Mouse (Mus musculus): ENCODE data around the gene Tbc1d24. TPM values are rescaled to one million over a fixed set of nuclear protein-coding genes. Genes with fewer than 3 reads are reported as not detected.

Tbc1d24 gene
- total RNA-seq (2015; ENCODE audit: low replicate concordance) (2.3 TPM in 2 replicates), total RNA-seq (2017; ENCODE audit: low replicate concordance) (0.98 and 1.6 TPM in 2 replicates)

DNA sequence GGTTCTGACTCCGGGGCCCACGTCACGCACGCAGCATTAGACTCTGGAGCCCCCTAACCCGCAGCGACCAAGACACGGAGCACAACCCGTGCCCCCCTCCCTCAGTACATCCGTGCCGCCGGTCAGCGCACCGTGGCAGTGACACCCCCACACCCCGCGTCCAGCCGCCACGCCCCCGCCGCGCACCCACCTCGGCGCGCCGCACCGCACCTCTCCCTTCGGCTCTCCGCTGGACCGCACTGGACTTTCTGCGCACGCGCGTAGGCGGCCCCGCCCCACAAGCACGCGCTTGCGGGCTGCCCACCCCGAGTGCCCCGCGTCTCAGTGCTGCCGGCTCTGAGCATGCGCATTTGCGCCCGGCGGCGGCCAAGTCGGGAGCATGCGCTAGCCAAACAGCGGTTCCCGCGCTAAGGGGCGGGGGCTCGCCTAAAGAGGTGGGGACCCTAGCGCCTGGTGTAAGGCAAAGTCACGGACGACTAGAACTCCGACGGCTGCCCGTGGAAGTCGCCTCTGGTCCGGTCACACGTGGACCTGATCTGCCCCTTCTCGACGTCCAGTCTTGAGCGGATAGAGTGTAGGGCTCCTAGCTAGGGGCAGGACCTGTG lies at the start of gene Tbc1d24:
Tbc1d24 (minus strand) TSS at position 279 of the 605 bp plus-strand sequence.
- ATAC-seq (replicated peaks; ENCODE audit: low FRiP score, poor library complexity, severe bottlenecking) = peak; percentile 48

DNA sequence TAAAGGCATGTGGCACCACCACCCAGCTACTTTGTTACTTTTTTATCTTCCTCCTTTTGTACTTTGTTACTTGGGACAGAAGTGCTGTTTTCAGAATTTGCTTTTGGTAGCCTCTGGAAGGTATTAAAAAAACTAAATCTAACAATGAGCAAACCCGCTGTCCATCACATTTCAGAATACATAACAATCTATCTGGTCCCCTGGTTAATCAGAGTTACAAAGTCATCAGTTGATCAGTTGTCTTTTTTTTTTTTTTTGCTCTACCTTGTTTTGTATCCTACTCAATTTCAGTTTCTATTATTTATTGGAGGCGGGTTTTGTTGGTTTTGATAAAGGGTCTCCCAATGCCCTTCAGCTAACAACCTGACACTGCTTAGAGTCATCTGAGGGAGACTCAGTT lies 47.0 kb upstream of the Tbc1d24 start:
- ATAC-seq (replicated peaks; ENCODE audit: low FRiP score, poor library complexity, severe bottlenecking) = no peak

DNA sequence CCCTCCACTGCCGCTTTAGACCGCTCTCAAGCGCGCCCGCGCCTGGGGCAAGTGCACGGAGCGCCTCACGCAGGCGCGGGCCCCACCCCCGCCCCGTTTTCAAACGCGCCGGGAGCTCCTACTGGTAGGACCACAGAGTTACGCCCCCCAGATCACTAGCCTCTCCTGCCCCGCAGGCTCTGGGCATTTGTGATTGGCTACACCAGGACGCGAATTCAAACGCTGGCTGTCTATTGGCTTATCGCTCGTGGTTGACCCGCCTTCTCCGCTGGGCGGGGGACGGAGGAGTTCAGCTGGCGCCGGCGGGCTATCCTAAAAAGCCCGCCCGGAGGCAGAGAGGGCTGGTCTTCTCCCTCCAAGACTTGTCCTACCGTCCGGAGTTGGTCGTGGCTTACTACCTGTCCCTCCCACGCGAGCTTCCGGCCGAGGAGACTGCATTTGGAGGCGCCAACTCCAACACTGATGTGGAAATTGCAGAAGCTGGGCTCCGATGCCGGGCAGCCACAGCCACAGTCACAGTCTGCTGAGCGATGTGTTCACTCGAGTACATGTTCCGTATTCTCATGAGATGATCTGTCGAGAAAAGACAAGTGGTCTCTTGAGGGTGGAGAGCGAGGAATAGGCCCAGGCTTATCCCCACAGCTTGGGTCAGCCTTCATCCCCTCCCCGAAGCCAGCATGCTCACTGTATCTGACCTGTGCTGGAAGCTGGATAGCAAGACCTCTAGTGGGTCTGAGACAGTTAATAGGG lies 46.1 kb upstream of the Tbc1d24 start, which contains the start of gene Ccnf:
Ccnf (minus strand) TSS at position 165 of the 750 bp plus-strand sequence.
- ATAC-seq (replicated peaks; ENCODE audit: low FRiP score, poor library complexity, severe bottlenecking) = peak; percentile 97

DNA sequence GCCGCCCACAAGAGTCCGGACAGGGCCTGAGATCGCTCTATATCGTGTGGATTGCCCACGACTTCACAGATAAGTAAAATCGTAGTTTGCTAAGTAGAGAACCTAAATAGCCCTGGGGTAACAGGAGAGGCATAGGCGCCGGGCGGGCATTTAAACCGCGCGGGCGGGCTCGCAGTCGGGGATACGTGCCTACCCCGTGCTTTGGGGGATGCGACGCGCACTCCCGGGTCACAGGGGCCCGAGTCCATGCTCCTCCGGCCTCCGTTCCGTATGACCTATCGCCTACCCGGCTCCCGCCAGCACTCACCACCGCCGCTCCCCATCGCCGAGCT lies 45.6 kb upstream of the Tbc1d24 start:
- peak; percentile 34 for ATAC-seq (replicated peaks; ENCODE audit: low FRiP score, poor library complexity, severe bottlenecking)

DNA sequence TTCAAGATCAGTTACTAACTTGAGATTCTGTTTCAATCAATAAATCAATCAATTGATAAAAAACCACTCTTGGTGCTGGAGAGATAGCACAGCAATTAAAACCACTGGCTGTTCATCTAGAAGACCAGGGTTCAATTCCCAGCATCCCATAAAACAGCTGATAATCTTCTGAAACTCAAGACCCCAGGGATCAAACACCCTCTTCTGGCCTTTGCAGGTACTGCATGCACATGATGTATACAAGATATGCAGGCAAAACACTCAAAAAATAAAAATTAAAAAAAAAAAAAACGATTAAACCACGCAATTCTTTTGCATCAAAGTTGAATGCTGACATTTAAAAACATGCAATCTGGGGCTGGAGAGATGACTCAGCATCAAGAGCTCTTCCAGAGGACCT lies 43.3 kb upstream of the Tbc1d24 start:
- ATAC-seq (replicated peaks; ENCODE audit: low FRiP score, poor library complexity, severe bottlenecking) = no peak

DNA sequence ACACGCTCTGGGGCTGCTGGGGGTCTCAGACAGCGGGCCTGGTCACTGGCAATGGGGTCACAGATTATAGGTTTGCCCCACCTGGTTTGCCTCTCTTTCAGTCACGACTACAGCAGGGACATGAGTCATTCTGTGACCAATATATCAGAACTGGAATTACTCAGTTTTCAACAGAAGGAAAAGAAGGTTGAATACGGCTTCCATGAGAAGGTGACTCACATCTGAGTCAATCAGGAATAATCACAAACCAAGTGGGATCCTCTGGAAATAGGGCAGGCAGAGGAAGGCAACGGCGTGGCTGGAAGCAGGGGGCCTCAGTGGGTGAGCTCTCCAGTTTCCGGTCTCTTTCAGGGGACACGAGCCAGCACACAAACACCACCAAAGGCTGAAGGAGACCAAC lies 38.7 kb upstream of the Tbc1d24 start:
- ATAC-seq (replicated peaks; ENCODE audit: low FRiP score, poor library complexity, severe bottlenecking) = no peak

DNA sequence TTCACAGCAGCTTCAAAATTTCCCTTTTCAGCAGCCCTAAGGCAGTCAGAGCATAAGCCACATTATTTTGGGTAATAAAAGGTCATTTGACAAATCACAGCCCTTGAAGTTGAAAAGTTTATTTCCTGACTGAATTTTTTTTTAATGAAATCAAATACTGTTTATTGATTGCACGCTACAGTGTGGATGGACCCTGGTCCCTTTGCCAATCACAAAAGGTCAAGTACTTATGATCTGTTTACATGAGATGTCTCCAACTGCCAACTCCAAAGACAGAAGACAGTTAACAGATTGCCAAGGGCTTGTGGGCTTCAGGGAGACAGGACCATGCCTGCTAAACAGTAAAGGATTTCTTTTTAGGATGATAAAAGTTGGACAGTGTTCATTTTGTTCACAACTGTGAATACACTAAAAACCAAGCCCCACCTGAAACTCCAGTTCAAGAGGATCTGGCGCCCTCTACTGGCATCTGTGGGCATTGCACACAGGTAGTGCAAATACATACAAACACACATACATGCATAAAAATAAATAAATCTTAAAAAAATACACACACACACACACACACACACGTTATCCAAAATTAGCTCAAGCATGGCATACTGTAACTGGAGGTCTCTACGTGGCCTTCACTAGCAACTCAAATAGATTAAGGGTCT lies 38.1 kb upstream of the Tbc1d24 start:
- 0 out of 2 replicates have a peak, but pooled peaks have one; percentile 37 for ATAC-seq (replicated peaks; ENCODE audit: low FRiP score, poor library complexity, severe bottlenecking)

DNA sequence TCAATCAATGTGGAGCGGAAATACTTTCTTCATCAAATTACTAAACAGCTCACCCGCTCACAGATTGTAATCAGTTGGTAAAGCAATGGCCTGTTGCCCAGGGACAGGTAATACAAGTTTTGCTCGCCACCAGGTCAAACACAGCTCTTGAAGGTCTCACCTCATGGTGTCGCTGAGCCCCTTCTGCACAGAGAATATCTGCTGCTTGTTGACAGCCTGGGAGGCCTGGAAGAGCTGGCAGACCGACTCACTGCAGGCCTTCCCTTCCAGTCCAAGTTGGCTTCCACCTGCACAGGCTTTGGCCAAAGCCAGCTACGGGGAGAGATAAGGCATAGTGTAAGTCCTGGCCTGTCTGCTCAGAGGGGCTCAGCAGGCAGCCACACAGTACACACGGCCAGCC lies 31.6 kb upstream of the Tbc1d24 start:
- no peak for ATAC-seq (replicated peaks; ENCODE audit: low FRiP score, poor library complexity, severe bottlenecking)

DNA sequence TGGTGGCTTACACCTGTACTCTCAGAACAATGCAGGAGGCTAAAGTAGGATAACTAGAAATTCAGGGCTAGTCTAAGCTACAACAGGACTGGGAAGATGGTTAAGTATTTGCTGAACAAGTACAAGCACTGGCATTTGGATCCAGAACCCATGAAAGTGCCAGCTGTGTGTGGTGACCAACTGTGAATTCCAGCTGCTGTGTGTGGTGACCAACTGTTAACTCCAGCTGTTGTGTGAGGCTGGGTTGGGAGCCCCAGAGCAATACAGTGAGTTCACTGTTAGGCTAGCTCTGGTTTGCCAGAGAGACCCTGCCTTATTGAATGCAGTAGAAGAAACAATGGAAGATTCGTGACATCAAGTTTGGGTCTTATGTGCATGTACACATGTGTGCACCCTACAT lies 31.1 kb upstream of the Tbc1d24 start:
- ATAC-seq (replicated peaks; ENCODE audit: low FRiP score, poor library complexity, severe bottlenecking) = no peak

DNA sequence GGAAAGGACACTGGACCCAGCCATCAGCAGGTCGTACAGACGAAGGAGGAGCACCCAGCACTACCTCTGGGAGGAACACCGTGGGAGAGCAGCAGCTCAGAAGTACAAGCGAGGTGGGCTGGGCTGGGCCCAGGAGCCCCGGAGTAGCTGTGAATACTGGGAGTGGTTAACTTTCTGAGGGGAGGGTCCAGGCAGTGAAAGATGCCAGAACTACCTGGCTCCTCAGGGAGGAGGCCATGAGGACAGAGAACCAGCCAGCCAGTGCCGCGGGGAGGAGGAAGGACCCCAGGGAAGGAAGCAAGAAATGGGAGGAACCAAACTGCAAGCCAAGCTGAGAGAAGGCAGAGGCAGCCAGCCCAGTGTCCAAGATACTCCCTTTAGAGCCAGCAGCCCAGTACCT lies 22.6 kb upstream of the Tbc1d24 start:
- ATAC-seq (replicated peaks; ENCODE audit: low FRiP score, poor library complexity, severe bottlenecking) = no peak

DNA sequence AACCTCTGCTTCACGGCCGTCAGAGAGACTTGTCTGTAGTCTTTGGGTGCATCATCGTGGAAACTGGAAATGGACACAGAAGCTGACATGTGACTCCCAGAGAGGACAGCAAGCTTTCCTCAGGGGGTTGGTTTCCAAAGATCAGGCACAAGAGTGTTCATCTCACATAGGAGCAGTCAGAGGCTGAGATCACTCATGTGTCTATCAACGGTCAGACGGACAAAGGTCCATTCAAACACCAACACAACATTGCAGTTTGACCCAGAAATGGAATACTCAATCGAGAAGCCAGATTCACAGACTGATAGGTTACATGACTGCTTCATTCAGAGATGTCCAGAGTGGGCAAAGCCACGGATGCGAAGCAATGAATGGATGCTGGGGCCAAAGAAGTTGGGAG lies 21.4 kb upstream of the Tbc1d24 start:
- no peak for ATAC-seq (replicated peaks; ENCODE audit: low FRiP score, poor library complexity, severe bottlenecking)

DNA sequence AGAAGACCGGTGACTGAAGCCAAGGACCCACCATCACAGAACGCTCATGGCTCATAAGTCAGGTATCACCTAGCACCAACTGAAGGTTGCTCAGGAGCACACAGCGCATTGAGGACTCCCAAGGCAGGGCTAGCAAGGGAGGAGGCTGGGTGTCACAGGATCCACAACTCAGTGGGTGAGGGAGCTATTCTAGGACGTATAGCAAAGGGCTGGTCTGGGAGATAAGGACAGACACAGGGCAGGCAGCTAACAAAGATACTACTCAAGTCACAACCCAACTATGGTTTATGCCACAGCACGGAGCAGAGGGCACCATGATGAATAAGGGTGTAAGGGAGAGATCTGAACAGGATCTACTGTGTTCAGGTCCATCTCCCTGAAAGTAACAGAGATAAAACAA lies 20.5 kb upstream of the Tbc1d24 start:
- ATAC-seq (replicated peaks; ENCODE audit: low FRiP score, poor library complexity, severe bottlenecking) = peak; percentile 69

DNA sequence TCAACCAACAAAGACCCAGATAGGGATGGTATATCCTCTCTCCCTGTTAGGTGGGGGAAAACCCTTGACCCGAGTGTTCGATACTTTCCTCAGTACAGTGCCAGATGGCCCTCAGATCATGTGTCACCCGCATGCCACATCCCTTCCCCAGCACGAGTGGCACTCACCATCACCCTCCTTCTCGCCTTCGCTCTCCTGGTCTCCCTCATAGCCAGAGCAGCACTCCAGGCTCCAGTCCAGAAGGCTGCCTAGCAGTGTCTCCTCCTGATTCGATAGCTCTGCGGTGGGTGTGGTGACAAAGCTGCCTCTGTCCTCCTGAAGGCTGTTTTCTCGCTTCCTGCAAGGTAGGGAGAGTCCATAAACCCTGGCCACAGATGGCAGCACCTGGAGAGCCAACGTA lies 19.4 kb upstream of the Tbc1d24 start:
- no peak for ATAC-seq (replicated peaks; ENCODE audit: low FRiP score, poor library complexity, severe bottlenecking)

DNA sequence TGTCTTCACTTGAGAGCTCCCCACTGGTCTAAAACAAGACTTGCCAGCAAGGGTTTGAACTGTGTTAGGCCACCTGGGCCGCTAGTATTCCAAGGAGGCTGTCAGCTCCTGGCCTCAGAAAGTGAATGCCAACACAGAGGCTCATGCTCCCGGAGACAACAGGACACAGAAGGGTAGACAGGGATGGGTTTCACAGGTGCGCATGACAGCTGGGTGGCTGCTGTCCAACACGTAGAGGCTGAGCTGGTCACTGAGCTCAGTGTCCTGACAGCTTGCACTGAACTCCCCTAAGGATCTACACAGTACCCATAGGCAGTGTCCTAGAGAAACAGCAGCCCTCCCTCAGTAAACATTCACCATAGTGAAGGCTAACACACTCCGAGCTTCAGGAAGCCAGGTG lies 18.2 kb upstream of the Tbc1d24 start:
- ATAC-seq (replicated peaks; ENCODE audit: low FRiP score, poor library complexity, severe bottlenecking) = no peak

DNA sequence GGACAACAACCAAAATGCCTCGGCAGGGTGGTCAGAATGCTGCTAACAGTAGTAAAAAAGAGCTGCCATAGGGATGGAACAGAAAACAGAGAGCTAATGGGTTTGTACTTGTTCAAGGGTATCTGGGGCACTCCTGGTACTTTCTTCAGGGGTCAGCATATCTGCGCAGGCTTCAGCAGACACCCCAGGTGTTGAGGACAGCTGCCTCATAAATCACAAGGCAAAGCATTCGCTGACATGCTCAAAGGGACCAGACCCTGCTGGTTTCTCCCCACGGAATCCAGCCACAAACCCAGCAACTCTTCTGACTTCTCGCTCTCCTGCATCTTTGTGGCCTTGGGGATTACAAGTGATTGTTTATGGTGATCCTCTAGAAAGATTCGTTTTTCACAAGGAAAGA lies 17.3 kb upstream of the Tbc1d24 start:
- no peak for ATAC-seq (replicated peaks; ENCODE audit: low FRiP score, poor library complexity, severe bottlenecking)

DNA sequence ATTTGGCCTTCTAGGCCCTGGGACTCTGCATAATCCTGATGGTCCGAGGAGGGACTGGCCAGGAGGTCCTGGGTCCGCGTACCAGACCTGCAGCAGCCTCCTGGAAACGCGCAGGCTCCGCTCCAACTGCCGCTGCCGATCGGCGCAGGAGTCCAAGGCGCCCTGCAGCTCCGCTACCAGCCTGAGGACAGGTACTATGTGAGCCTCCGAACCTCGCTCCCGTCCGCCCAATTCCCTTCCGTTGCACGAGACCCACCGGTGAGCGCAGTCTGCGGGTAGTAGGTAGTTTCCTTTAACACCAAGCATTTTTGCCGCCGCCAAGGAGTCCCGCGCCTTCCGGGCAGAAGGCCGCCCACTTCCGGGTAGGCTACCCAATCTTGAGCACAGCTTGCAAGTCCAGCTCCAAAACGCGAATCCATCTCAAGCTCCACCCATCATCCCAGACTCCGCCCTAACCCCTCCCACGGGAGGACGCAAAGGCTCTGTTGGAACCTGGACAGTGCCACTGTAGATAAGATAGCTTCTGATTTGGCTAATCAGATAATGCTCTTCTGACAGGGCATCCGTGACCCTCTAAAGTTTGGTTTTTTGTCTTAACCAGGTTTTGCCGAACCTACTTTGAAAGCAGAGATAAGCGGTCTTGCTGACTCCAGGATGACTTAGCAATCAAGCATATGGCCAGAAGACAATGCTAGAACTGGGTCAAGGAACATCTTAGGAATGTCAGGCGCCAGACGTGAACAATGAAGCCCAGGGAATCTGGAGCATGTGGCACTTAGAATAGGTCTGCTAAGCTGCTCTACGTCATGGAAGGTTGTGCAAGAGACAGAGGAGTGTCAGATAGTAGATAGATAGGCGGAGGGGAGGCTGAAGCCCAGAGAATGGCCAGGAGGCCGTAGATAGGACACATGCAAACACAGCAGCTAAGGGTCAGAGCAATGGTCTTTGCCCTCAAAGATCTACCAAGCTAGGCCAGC lies 15.4 kb upstream of the Tbc1d24 start, which contains the start of gene Tedc2:
Tedc2 (minus strand) TSS at position 417 of the 977 bp plus-strand sequence.
- ATAC-seq (replicated peaks; ENCODE audit: low FRiP score, poor library complexity, severe bottlenecking) = peak; percentile 90

DNA sequence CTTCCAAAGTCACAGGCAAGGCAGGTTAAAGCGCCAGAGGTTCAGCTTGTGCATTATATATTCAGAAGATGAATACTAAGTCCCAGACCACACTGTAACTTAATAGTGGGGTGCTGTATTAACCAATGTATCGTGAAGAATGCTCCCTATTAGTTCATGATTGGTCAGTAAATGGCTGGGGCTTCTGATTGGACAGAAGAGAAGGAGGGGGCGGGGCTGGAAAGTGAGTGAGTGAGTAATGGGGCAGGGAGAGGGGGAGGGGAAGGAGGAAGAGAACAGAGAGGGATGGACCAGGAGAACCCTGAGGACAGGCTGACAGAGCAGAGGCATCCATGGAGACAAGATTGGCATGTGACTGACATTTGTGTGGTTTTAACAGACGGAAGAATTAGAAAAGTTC lies 11.5 kb upstream of the Tbc1d24 start:
- ATAC-seq (replicated peaks; ENCODE audit: low FRiP score, poor library complexity, severe bottlenecking) = no peak

DNA sequence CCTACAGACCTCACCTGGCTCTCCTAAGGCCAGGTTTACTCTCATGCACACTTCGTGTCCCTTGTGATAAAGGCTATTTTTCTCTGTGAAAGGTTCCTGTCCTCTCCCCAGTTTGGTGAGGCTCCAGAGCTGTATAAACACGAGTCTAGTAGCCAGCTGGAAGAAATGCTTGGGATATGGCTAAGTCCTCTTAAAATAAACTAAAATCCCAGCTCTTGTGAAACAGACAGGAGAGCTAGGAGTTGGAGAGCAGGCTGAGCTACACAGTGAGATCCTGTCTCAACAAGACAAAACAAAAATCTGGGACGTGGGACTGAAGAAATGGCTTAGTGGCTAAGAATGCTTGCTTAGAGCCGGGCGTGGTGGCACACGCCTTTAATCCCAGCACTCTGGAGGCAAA lies 7.8 kb upstream of the Tbc1d24 start:
- no peak for ATAC-seq (replicated peaks; ENCODE audit: low FRiP score, poor library complexity, severe bottlenecking)

DNA sequence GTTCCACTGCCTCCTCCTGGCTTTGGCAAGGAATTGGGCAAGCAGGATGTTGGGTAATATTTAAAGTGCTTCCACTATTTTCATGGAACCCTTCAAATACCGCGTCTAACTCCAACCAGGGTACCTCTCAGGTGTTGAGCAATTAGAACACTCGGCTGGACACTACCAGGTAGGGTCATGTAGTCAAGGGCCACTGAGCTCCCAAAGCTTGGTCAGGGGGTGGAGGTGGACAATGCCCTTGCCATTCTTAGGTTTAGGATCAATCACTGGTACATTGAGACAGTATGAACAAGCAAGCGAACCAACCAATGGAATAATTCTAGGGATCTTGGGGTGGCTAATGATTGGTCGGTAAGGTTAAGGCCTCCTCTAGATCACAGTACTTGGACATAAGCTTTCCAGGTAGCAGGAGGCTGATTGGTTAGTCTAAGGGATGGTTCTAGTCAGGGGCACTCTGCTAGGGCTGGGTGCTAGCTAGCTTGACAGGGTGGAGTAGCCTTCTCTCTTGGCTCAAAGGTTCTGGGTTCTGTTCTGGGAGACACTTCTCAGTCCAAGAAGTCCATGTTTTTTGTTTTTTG lies 7.2 kb upstream of the Tbc1d24 start:
- no peak for ATAC-seq (replicated peaks; ENCODE audit: low FRiP score, poor library complexity, severe bottlenecking)
